Mouse (Mus musculus): ENCODE results near the gene Sytl4. TPM values are rescaled to one million over a fixed set of nuclear protein-coding genes. Genes with fewer than 3 reads are reported as not detected.

Sytl4 gene
- polyA plus RNA-seq (2012), result not detected in 2 replicates

GRCm38 (mm10) chrX:133981231-133982002 lies at the start of gene Sytl4:
Gene Sytl4, minus strand, starts transcription at chrX:133981812.
- no peak for TF ChIP-seq GATA1 (IDR thresholded peaks at IDR 0.05; ENCODE audit: low read length)

GRCm38 (mm10) chrX:134020664-134021063 lies 39.1 kb upstream of the Sytl4 start:
- no peak for TF ChIP-seq GATA1 (IDR thresholded peaks at IDR 0.05; ENCODE audit: low read length)

- TF ChIP-seq GATA1 (IDR thresholded peaks at IDR 0.05; ENCODE audit: low read length), result no peak
These were observed 37.4 kb upstream of the Sytl4 start for GRCm38 (mm10) chrX:134019005-134019404.

DNA sequence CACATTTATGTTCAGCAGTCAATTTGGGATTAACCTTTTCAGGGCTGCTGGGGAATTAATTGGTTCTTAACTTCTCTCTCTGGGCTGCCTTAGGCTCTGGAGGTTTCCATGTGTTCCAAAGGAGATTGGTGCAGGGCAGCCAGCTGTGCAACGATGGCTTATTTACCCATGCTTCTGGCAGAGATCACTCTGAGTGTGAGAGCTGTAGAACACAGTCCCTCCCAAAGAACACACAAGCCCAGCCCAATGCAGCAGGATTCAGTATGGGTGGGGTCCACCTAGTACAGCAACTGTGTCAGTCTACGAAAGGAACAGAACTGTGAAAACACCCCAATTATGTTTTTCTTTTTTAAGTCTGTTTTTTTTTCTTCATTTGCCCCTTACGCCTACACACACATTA lies 14.3 kb upstream of the Sytl4 start:
- no peak for TF ChIP-seq GATA1 (IDR thresholded peaks at IDR 0.05; ENCODE audit: low read length)

GRCm38 (mm10) chrX:133964615-133965014 lies 17.0 kb downstream of the Sytl4 start:
- TF ChIP-seq GATA1 (IDR thresholded peaks at IDR 0.05; ENCODE audit: low read length), result no peak

DNA sequence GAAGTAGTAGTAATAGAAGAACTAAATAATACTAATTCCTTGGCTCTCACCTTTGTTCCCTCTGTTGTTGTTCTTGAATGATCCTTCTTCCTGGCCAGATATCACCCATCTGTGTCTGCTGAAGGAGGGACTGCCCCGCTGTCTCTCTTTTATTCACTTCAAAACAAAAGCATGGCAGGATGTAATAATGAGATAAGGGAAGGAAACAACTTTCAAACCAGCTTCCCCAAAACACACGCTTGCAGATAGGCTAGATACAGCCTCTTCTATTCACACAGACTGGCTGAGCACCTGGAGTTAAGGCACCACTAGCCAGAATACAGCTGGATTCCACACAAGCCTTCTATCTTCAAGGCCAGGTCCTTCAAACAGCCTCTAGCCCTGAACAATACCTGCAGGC lies 21.0 kb downstream of the Sytl4 start:
- no peak for TF ChIP-seq GATA1 (IDR thresholded peaks at IDR 0.05; ENCODE audit: low read length)

GRCm38 (mm10) chrX:133954661-133955060 lies 27.0 kb downstream of the Sytl4 start:
- TF ChIP-seq GATA1 (IDR thresholded peaks at IDR 0.05; ENCODE audit: low read length), result no peak

DNA sequence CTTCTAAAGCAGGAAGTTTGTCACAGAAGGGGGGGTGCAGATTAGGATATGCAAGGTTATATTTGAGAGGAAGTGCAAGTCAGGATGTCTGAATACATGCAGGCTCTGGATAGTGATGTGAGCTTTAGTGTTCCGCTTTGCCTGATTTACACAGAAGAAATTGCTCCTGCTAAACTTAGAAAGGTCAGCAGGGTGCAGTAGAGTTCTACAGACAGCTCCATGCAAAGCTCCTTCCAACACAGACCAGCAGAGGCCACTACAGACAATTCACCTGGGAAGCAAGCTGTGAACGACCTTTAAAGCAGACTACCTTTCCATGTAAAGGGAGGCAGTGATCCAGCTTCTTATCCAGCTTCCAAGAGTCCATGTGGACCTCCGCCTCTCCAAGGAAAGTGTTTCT lies 34.2 kb downstream of the Sytl4 start:
- no peak for TF ChIP-seq GATA1 (IDR thresholded peaks at IDR 0.05; ENCODE audit: low read length)

DNA sequence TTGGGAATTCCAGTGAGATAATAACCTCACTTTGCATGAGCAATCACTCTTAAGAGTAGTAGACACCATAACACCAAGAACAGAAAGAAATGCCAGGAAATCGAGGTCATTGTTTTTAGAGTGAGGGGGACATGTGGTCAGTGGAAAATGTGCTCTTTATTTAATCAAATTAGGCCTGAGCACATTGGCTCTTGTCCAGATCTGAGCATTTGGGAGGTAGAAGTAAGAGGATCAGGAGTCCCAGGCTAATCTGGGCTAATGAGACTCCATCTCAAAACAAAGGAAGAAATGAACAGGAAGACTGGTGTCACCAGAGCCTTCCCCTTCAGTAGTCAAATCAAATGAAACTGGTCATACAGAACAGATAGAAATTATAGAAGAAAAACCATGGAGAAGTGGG lies 42.1 kb downstream of the Sytl4 start:
- no peak for TF ChIP-seq GATA1 (IDR thresholded peaks at IDR 0.05; ENCODE audit: low read length)

- TF ChIP-seq GATA1 (IDR thresholded peaks at IDR 0.05; ENCODE audit: low read length), result no peak
These were observed 44.9 kb downstream of the Sytl4 start for GRCm38 (mm10) chrX:133936605-133937225.

- TF ChIP-seq GATA1 (IDR thresholded peaks at IDR 0.05; ENCODE audit: low read length), result no peak
These were observed 50.2 kb downstream of the Sytl4 start for GRCm38 (mm10) chrX:133931302-133932013.

DNA sequence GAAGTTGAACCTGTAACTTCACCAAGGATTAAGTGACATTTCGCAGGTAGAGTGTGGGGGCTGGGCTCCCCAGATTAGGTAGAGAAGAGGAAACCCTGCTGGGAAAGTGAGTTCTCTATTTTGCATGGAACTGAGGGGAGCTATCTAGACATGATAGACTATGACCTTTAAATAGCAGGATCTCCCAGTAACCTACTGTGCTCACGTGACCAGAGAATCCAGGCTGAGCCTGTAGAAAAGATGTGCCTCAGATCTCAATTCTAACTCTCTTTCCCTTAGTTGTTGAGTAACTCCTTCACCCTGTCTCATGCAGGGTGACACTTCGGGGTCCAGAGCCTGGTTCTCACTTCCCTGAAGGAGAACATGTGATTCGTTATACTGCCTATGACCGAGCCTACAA lies 54.9 kb downstream of the Sytl4 start:
- no peak for TF ChIP-seq GATA1 (IDR thresholded peaks at IDR 0.05; ENCODE audit: low read length)

DNA sequence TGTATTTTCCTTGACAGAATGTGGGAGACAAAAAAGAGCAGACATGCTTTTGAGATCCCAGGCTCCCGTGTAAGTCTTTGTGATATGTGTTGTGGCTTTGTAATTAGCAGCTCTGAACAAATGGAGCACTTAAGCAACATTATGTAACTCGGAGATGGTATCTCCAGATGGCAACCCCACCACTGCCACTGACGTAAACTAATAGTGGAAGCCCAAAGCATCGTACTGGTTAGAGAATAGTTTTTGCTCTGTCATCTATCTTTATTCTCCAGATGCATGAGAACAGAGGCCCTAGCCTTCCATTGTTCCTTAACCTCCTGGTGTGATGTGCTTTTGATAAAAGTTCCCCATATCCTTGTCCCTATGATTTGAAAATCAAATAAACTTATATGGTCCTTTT lies 60.4 kb downstream of the Sytl4 start:
- TF ChIP-seq GATA1 (IDR thresholded peaks at IDR 0.05; ENCODE audit: low read length), result no peak

GRCm38 (mm10) chrX:133914219-133914618 lies 67.4 kb downstream of the Sytl4 start:
- no peak for TF ChIP-seq GATA1 (IDR thresholded peaks at IDR 0.05; ENCODE audit: low read length)

- no peak for TF ChIP-seq GATA1 (IDR thresholded peaks at IDR 0.05; ENCODE audit: low read length)
These were observed 68.6 kb downstream of the Sytl4 start for GRCm38 (mm10) chrX:133913006-133913405.

GRCm38 (mm10) chrX:133911397-133912103 lies 70.1 kb downstream of the Sytl4 start:
- TF ChIP-seq GATA1 (IDR thresholded peaks at IDR 0.05; ENCODE audit: low read length), result no peak

Data from G1E-ER4 (cell line).